Comparison of ENCODE assay signal across 8 mouse cellular contexts in the genomic region with DNA sequence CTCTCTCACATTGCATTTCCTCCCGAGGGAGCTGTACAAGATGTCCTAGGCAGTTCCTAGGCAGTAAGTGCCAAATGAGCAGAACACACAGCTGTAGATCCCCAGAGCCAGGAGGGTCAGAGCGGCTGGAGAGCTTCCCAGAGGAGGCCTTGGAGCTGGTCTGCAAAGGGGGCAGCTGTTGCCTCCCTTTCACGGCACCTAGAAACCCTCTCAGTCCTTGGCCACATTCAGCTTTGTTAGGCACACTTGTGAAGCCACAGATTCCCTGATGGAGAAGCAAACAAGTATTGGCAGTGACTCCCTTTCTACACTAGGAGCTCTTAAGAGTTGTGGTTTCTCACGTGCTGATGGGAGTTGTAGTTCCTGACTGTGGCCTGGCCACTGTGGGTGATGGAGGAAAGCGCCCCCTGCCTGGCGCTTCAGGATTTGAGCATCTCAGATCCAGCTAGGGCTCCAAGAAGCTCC. TPM values are rescaled to one million over a fixed set of nuclear protein-coding genes. Genes with fewer than 3 reads are reported as not detected.
DNase-seq lines count a peak whose midpoint lies in the region; ATAC-seq and TF ChIP-seq lines count a peak whose summit lies in the region.

No protein-coding gene starts in this region.

- H3K4me2 ChIP-seq in embryonic facial prominence, embryonic 12.5 days (replicated peaks) = no peak overlapping the region
- no peak overlapping the region for H3K4me2 ChIP-seq in kidney, embryonic 14.5 days (replicated peaks; ENCODE audit: low read depth, low read length)
- no peak overlapping the region for H3K4me2 ChIP-seq in limb, embryonic 14.5 days (replicated peaks; ENCODE audit: low read depth, low read length, severe bottlenecking)
- no peak overlapping the region for H3K4me2 ChIP-seq in midbrain, postnatal 0 days (ENCODE audit: low read depth, low read length, poor library complexity, severe bottlenecking)

- H3K27ac ChIP-seq in embryonic facial prominence, embryonic 12.5 days = 0 out of 2 replicates have a peak overlapping the region, but pooled peaks have one; percentile 26
- no peak overlapping the region for H3K27ac ChIP-seq in heart, embryonic 10.5 days
- H3K27ac ChIP-seq in kidney, embryonic 14.5 days (ENCODE audit: low read depth, low read length) = no peak overlapping the region
- H3K27ac ChIP-seq in limb, embryonic 14.5 days (replicated peaks; ENCODE audit: low read depth, low read length) = no peak overlapping the region
- H3K27ac ChIP-seq in midbrain, postnatal 0 days (ENCODE audit: low read depth, low read length) = peak overlapping the region; percentile 83

- H3K4me1 ChIP-seq in embryonic facial prominence, embryonic 12.5 days = peaks cover 5% of the 10 kb centered on the region; the same call in 1 of the 2 replicates
- peaks cover 23% of the 10 kb centered on the region for H3K4me1 ChIP-seq in heart, embryonic 10.5 days
- peaks cover 4% of the 10 kb centered on the region for H3K4me1 ChIP-seq in kidney, embryonic 14.5 days (ENCODE audit: control insufficient read depth, insufficient read depth, low read length)
- peaks cover under 1% of the 10 kb centered on the region; the same call in 1 of the 2 replicates for H3K4me1 ChIP-seq in limb, embryonic 14.5 days (ENCODE audit: control insufficient read depth, insufficient read depth, low read length)
- H3K4me1 ChIP-seq in midbrain, postnatal 0 days (ENCODE audit: insufficient read depth, low read length) = peaks cover 27% of the 10 kb centered on the region

- peak; percentile 70 for DNase-seq in 3134 (ENCODE audit: extremely low read depth, insufficient read length, low spot score)
- peak; percentile 82 for DNase-seq in adrenal gland, postnatal 10 days
- peak; percentile 84 for DNase-seq in heart, embryonic 10.5 days (ENCODE audit: low spot score)
- DNase-seq in limb, embryonic 14.5 days (ENCODE audit: low spot score) = peak; percentile 85
- peak; percentile 94 for DNase-seq in midbrain, postnatal 0 days (ENCODE audit: low spot score)
- peak; percentile 69 to 73 for DNase-seq in spleen, postnatal 36 days (ENCODE audit: low spot score in 2 of 2)

- no peaks in the 10 kb centered on the region for H3K9me3 ChIP-seq in embryonic facial prominence, embryonic 12.5 days
- H3K9me3 ChIP-seq in heart, embryonic 10.5 days = no peaks in the 10 kb centered on the region
- H3K9me3 ChIP-seq in kidney, embryonic 14.5 days (ENCODE audit: control insufficient read depth, low read length) = no peaks in the 10 kb centered on the region
- no peaks in the 10 kb centered on the region for H3K9me3 ChIP-seq in limb, embryonic 14.5 days (ENCODE audit: control insufficient read depth, low read length)
- H3K9me3 ChIP-seq in midbrain, postnatal 0 days (ENCODE audit: low read length) = no peaks in the 10 kb centered on the region

- TF ChIP-seq CTCF in midbrain, postnatal 0 days (IDR thresholded peaks at IDR 0.05) = peak; percentile 85

- no peak overlapping the region for H3K9ac ChIP-seq in embryonic facial prominence, embryonic 12.5 days
- H3K9ac ChIP-seq in kidney, embryonic 14.5 days (ENCODE audit: low read depth, low read length) = no peak overlapping the region
- no peak overlapping the region for H3K9ac ChIP-seq in limb, embryonic 14.5 days (ENCODE audit: low read depth, low read length, severe bottlenecking)
- no peak overlapping the region for H3K9ac ChIP-seq in midbrain, postnatal 0 days (replicated peaks; ENCODE audit: low read length, poor library complexity, severe bottlenecking)

- peaks cover 8% of the 10 kb centered on the region; the same call in 1 of the 2 replicates for H3K27me3 ChIP-seq in embryonic facial prominence, embryonic 12.5 days
- H3K27me3 ChIP-seq in heart, embryonic 10.5 days (ENCODE audit: insufficient read depth, poor library complexity, severe bottlenecking) = peaks cover 80% of the 10 kb centered on the region
- H3K27me3 ChIP-seq in kidney, embryonic 14.5 days (ENCODE audit: control insufficient read depth, insufficient read depth, low read length) = no peaks in the 10 kb centered on the region
- no peaks in the 10 kb centered on the region for H3K27me3 ChIP-seq in limb, embryonic 14.5 days (ENCODE audit: control insufficient read depth, insufficient read depth, low read length)
- H3K27me3 ChIP-seq in midbrain, postnatal 0 days (ENCODE audit: insufficient read depth, low read length) = no peaks in the 10 kb centered on the region

- ATAC-seq in embryonic facial prominence, embryonic 12.5 days (ENCODE audit: insufficient number of reproducible peaks, insufficient read depth, low FRiP score, low TSS enrichment) = no peak
- peak; percentile 81 for ATAC-seq in kidney, embryonic 14.5 days (ENCODE audit: low FRiP score, low TSS enrichment)
- peak; percentile 85 for ATAC-seq in limb, embryonic 14.5 days (ENCODE audit: low FRiP score, low read depth)
- ATAC-seq in midbrain, postnatal 0 days (ENCODE audit: low FRiP score) = peak; percentile 79

- no peak overlapping the region for H3K4me3 ChIP-seq in embryonic facial prominence, embryonic 12.5 days
- H3K4me3 ChIP-seq in heart, embryonic 10.5 days = no peak overlapping the region
- no peak overlapping the region for H3K4me3 ChIP-seq in kidney, embryonic 14.5 days (ENCODE audit: low read length)
- no peak overlapping the region for H3K4me3 ChIP-seq in limb, embryonic 14.5 days (replicated peaks; ENCODE audit: low read length)
- H3K4me3 ChIP-seq in midbrain, postnatal 0 days (ENCODE audit: low read depth, low read length) = no peak overlapping the region

- 13% methylated on average over 6 of the region's 6 CpGs for WGBS in embryonic facial prominence, embryonic 12.5 days
- WGBS in heart, embryonic 10.5 days = 23% methylated on average over 6 of the region's 6 CpGs
- 33% methylated on average over 6 of the region's 6 CpGs for WGBS in kidney, embryonic 14.5 days
- WGBS in limb, embryonic 14.5 days = 20% methylated on average over 6 of the region's 6 CpGs
- 18% methylated on average over 6 of the region's 6 CpGs for WGBS in midbrain, postnatal 0 days

- no peaks in the 10 kb centered on the region for H3K36me3 ChIP-seq in embryonic facial prominence, embryonic 12.5 days
- no peaks in the 10 kb centered on the region for H3K36me3 ChIP-seq in heart, embryonic 10.5 days
- H3K36me3 ChIP-seq in kidney, embryonic 14.5 days (ENCODE audit: control insufficient read depth, insufficient read depth, low read length) = no peaks in the 10 kb centered on the region
- no peaks in the 10 kb centered on the region for H3K36me3 ChIP-seq in limb, embryonic 14.5 days (ENCODE audit: control insufficient read depth, insufficient read depth, low read length)
- peaks cover 19% of the 10 kb centered on the region for H3K36me3 ChIP-seq in midbrain, postnatal 0 days (ENCODE audit: insufficient read depth, low read length)

- TF ChIP-seq POLR2A in limb, embryonic 14.5 days (IDR thresholded peaks at IDR 0.05; ENCODE audit: borderline replicate concordance, extremely low read depth, insufficient read depth, insufficient read length) = no peak

RNA-seq across cellular contexts. Expression of gene Nrxn2, which starts 33.5 kb away (rescaled TPM):
- 10 to 100 TPM in 1 of 2 experiments, 1 to 10 TPM in 1; 7.5 to 14.5 TPM for total RNA-seq in adrenal gland, postnatal 10 days (2021)
- polyA plus RNA-seq in embryonic facial prominence, embryonic 12.5 days (2016; fragmentation: Nextera tagmentation; extraction: Ambion mirVana) = 2.8 and 4.9 TPM in 2 replicates
- 0.10 and 1.1 TPM in 2 replicates for polyA plus RNA-seq in heart, embryonic 10.5 days (2016; fragmentation: Nextera tagmentation; extraction: Ambion mirVana)
- 5.4 and 8.4 TPM in 2 replicates for polyA plus RNA-seq in kidney, embryonic 14.5 days (2014; fragmentation: Nextera tagmentation; extraction: Ambion mirVana)
- 3.6 and 6.1 TPM in 2 replicates for polyA plus RNA-seq in limb, embryonic 14.5 days (2012; rRNA removed)
- polyA plus RNA-seq in limb, embryonic 14.5 days (2014; fragmentation: Nextera tagmentation; extraction: Ambion mirVana) = 1.3 and 2.6 TPM in 2 replicates
- total RNA-seq in midbrain, postnatal 0 days (2014; rRNA removed) = 382 and 409 TPM in 2 replicates
- 74.3 and 75.7 TPM in 2 replicates for polyA plus RNA-seq in midbrain, postnatal 0 days (2015; fragmentation: Nextera tagmentation; extraction: Ambion mirVana)

RNA-seq across cellular contexts. Expression of gene Rasgrp2, which starts 52.9 kb away (rescaled TPM):
- 10 to 100 TPM; 53.2 to 54.9 TPM for total RNA-seq in adrenal gland, postnatal 10 days (2021)
- polyA plus RNA-seq in embryonic facial prominence, embryonic 12.5 days (2016; fragmentation: Nextera tagmentation; extraction: Ambion mirVana) = 24.5 and 30.9 TPM in 2 replicates
- polyA plus RNA-seq in heart, embryonic 10.5 days (2016; fragmentation: Nextera tagmentation; extraction: Ambion mirVana) = 59.9 and 61.6 TPM in 2 replicates
- polyA plus RNA-seq in kidney, embryonic 14.5 days (2014; fragmentation: Nextera tagmentation; extraction: Ambion mirVana) = 77.1 and 78.6 TPM in 2 replicates
- polyA plus RNA-seq in limb, embryonic 14.5 days (2012; rRNA removed) = 27.6 and 38.0 TPM in 2 replicates
- 23.4 and 27.5 TPM in 2 replicates for polyA plus RNA-seq in limb, embryonic 14.5 days (2014; fragmentation: Nextera tagmentation; extraction: Ambion mirVana)
- 250 and 291 TPM in 2 replicates for total RNA-seq in midbrain, postnatal 0 days (2014; rRNA removed)
- polyA plus RNA-seq in midbrain, postnatal 0 days (2015; fragmentation: Nextera tagmentation; extraction: Ambion mirVana) = 232 and 264 TPM in 2 replicates

Comparison
In these comparisons a context has a peak if more than half of its experiments do, and no peak if none do; other contexts are left out.
1. H3K27ac ChIP-seq: peak in embryonic facial prominence, embryonic 12.5 days (single experiment) and midbrain, postnatal 0 days (single experiment); none in heart, embryonic 10.5 days (single experiment), kidney, embryonic 14.5 days (single experiment) and limb, embryonic 14.5 days (single experiment).
2. Peak in every context shown above with its lines, with median percentiles within 50 percentile points of each other: DNase-seq.